Mouse (Mus musculus): ENCODE data around the gene Orai2.

- no peak for TF ChIP-seq CTCF (IDR thresholded peaks at IDR 0.05)
- no peak for TF ChIP-seq EP300 (IDR thresholded peaks at IDR 0.05; ENCODE audit: insufficient read depth, low read depth, low read length)
These were observed 25.7 kb downstream of the Orai2 start for GRCm38 (mm10) chr5:136144606-136145430.

Measured in heart, adult 2 months (tissue).